Mouse (Mus musculus) intestine, postnatal 0 days (tissue): ENCODE measurements around the gene Kazn. TPM values are rescaled to one million over a fixed set of nuclear protein-coding genes. Genes with fewer than 3 reads are reported as not detected.

Source experiments
- ATAC-seq: fragments of 200-750 bp; cut with Nextera tagmentation; 2 replicates; pipeline ENCODE4 v1.8.0; 2017; ENCODE audit warnings: mild to moderate bottlenecking, moderate TSS enrichment, moderate library complexity
- H3K27ac ChIP-seq: fragments of 300-500 bp; sonication (generic); 2 replicates; pipeline ENCODE4 v1.5.1; 2014; ENCODE audit warnings: mild to moderate bottlenecking, low read depth, low read length, moderate library complexity
- H3K27me3 ChIP-seq: fragments of 300-500 bp; sonication (generic); replicated peaks from 2 replicates; pipeline ENCODE4 v1.6.1; 2014; ENCODE audit warnings: low read length, mixed read lengths; ENCODE audit not compliant: control insufficient read depth, insufficient read depth
- H3K36me3 ChIP-seq: fragments of 300-500 bp; sonication (generic); 2 replicates; pipeline ENCODE4 v1.6.1; 2014; ENCODE audit warnings: mild to moderate bottlenecking, moderate library complexity; ENCODE audit not compliant: control insufficient read depth, insufficient read depth
- H3K4me1 ChIP-seq: fragments of 300-500 bp; sonication (generic); replicated peaks from 2 replicates; pipeline ENCODE4 v1.6.1; 2014; ENCODE audit warnings: antibody characterized with exemption, low read length, mixed read lengths; ENCODE audit not compliant: control insufficient read depth, insufficient read depth
- H3K4me2 ChIP-seq: fragments of 300-500 bp; sonication (generic); replicated peaks from 2 replicates; pipeline ENCODE4 v1.6.1; 2014; ENCODE audit warnings: low read depth, mild to moderate bottlenecking, moderate library complexity
- H3K4me3 ChIP-seq: fragments of 300-500 bp; sonication (generic); 2 replicates; pipeline ENCODE4 v1.5.1; 2014; ENCODE audit warnings: low read depth, low read length
- H3K9ac ChIP-seq: fragments of 300-500 bp; sonication (generic); 2 replicates; pipeline ENCODE4 v1.6.1; 2014; ENCODE audit warnings: mild to moderate bottlenecking, low read depth, low read length
- H3K9me3 ChIP-seq: fragments of 300-500 bp; sonication (generic); 2 replicates; pipeline ENCODE4 v1.6.1; 2016; ENCODE audit warnings: mixed run types; ENCODE audit not compliant: control insufficient read depth
- CTCF ChIP-seq: sonication (generic); IDR thresholded peaks from 2 replicates; pipeline ENCODE4 v1.5.1; 2016; ENCODE audit warnings: low read depth, mild to moderate bottlenecking, control low read depth, antibody characterized with exemption, moderate library complexity
- WGBS: fragments of 180-500 bp; shearing (Covaris S2); extraction: QIAGEN DNeasy Blood & Tissue Kit; methylation state at CpG from one replicate; pipeline ENCODE4 v1.1.7; 2014; 5-methylcytosine and 5-hydroxymethylcytosine counted together
- polyA plus RNA-seq: library from polyadenylated mRNA; unstranded; fragments of >200 nt; fragmentation: Nextera tagmentation; extraction: Ambion mirVana; gene quantifications from 2 replicates; pipeline ENCODE4 v1.2.1, GENCODE M21; 2015

Gene Kazn
- polyA plus RNA-seq, 1 experiment from 2014 or later, result 17.5 TPM

- Histone ChIP-seq H3K27ac (no peak overlapping the region), H3K4me2 (no peak overlapping the region), H3K9ac (peak overlapping the region; percentile 11; the same call in 1 of the 2 replicates), H3K36me3 (no peaks in the 10 kb centered on the region), H3K4me1 (no peaks in the 10 kb centered on the region), H3K27me3 (no peaks in the 10 kb centered on the region), H3K9me3 (no peaks in the 10 kb centered on the region), H3K4me3 (no peak overlapping the region)
- peak; percentile 75 for ATAC-seq
- WGBS, result 46% methylated on average over 6 of the region's 7 CpGs
- no peak for TF ChIP-seq CTCF
These were observed 45.4 kb downstream of the Kazn start for GRCm38 (mm10) chr4:142193780-142194179.

- ATAC-seq, result no peak
- H3K4me3 ChIP-seq, result no peak overlapping the region
- H3K9me3 ChIP-seq, result no peaks in the 10 kb centered on the region
- no peak overlapping the region for H3K9ac ChIP-seq
- H3K36me3 ChIP-seq, result no peaks in the 10 kb centered on the region
- H3K27ac ChIP-seq, result no peak overlapping the region
- no peak overlapping the region for H3K4me2 ChIP-seq
- 89% methylated on average over 8 of the region's 8 CpGs for whole genome bisulfite sequencing
- TF ChIP-seq CTCF, result no peak
- no peaks in the 10 kb centered on the region for H3K27me3 ChIP-seq
- H3K4me1 ChIP-seq, result no peaks in the 10 kb centered on the region
These were observed 46.0 kb downstream of the Kazn start for GRCm38 (mm10) chr4:142193151-142193578.

- Histone ChIP-seq H3K4me3 (no peak overlapping the region), H3K27ac (no peak overlapping the region), H3K4me1 (no peaks in the 10 kb centered on the region; the same call in 1 of the 2 replicates), H3K9ac (no peak overlapping the region), H3K36me3 (no peaks in the 10 kb centered on the region), H3K4me2 (no peak overlapping the region), H3K27me3 (no peaks in the 10 kb centered on the region), H3K9me3 (no peaks in the 10 kb centered on the region)
- WGBS, result 93% methylated on average over 8 of the region's 8 CpGs
- no peak for TF ChIP-seq CTCF
- no peak for ATAC-seq
These were observed 49.2 kb downstream of the Kazn start for GRCm38 (mm10) chr4:142189960-142190359.

GRCm38 (mm10) chr4:142188501-142188900, 50.7 kb downstream of the Kazn start:
- Histone ChIP-seq H3K27ac (no peak overlapping the region), H3K4me2 (no peak overlapping the region), H3K4me3 (no peak overlapping the region), H3K9me3 (no peaks in the 10 kb centered on the region), H3K9ac (no peak overlapping the region), H3K27me3 (no peaks in the 10 kb centered on the region), H3K36me3 (no peaks in the 10 kb centered on the region), H3K4me1 (no peaks in the 10 kb centered on the region; the same call in 1 of the 2 replicates)
- ATAC-seq, result no peak
- 74% methylated on average over 2 of the region's 2 CpGs for WGBS
- TF ChIP-seq CTCF, result no peak

GRCm38 (mm10) chr4:142186155-142186554, 53.0 kb downstream of the Kazn start:
- Histone ChIP-seq H3K9me3 (no peaks in the 10 kb centered on the region), H3K36me3 (no peaks in the 10 kb centered on the region), H3K4me1 (no peaks in the 10 kb centered on the region; the same call in 1 of the 2 replicates), H3K27ac (no peak overlapping the region; the same call in 1 of the 2 replicates), H3K9ac (no peak overlapping the region), H3K4me3 (no peak overlapping the region), H3K4me2 (no peak overlapping the region), H3K27me3 (no peaks in the 10 kb centered on the region)
- peak; percentile 62 for TF ChIP-seq CTCF
- WGBS, result 93% methylated on average over 3 of the region's 3 CpGs
- ATAC-seq, result no peak

GRCm38 (mm10) chr4:142185533-142185900, 53.7 kb downstream of the Kazn start:
- no peak for ATAC-seq

More at GRCm38 (mm10) chr4:142185533-142185900, 53.7 kb downstream of the Kazn start:
- TF ChIP-seq CTCF, result no peak
- Histone ChIP-seq H3K4me1 (no peaks in the 10 kb centered on the region; the same call in 1 of the 2 replicates), H3K27ac (peak overlapping the region; percentile 36), H3K36me3 (no peaks in the 10 kb centered on the region), H3K4me2 (no peak overlapping the region), H3K9me3 (no peaks in the 10 kb centered on the region), H3K9ac (no peak overlapping the region), H3K27me3 (no peaks in the 10 kb centered on the region), H3K4me3 (no peak overlapping the region)
- WGBS, result 80% methylated on average over 9 of the region's 9 CpGs
